Mouse (Mus musculus) forebrain, embryonic 11.5 days (tissue): Measurements from ENCODE around the gene Lrrk1. TPM values are rescaled to one million over a fixed set of nuclear protein-coding genes. Genes with fewer than 3 reads are reported as not detected.
"Not testable (repeated sequence)": the region's sequence is repeated elsewhere in the genome, so short reads cannot be mapped to it uniquely, and the experiment has no call there.

Experiments used
- ATAC-seq: fragments of 200-750 bp; cut with Nextera tagmentation; replicated peaks from 2 replicates; pipeline ENCODE4 v1.8.0; 2017; ENCODE audit warnings: moderate TSS enrichment; ENCODE audit not compliant: low FRiP score
- DNase-seq: peaks from one replicate; pipeline ENCODE4 v3.0.0-alpha.2; 2017; ENCODE audit warnings: low spot score
- H3K27ac ChIP-seq: fragments of 300-500 bp; sonication (generic); 2 replicates; pipeline ENCODE4 v1.5.1; 2014; ENCODE audit warnings: low read depth, low read length
- H3K27me3 ChIP-seq: fragments of 300-500 bp; sonication (generic); 2 replicates; pipeline ENCODE4 v1.6.1; 2014; ENCODE audit warnings: mild to moderate bottlenecking, low read length, mixed read lengths; ENCODE audit not compliant: control insufficient read depth, insufficient read depth
- H3K36me3 ChIP-seq: fragments of 300-500 bp; sonication (generic); 2 replicates; pipeline ENCODE4 v1.6.1; 2014; ENCODE audit warnings: mild to moderate bottlenecking, low read length, moderate library complexity, mixed read lengths; ENCODE audit not compliant: control insufficient read depth, insufficient read depth
- H3K4me1 ChIP-seq: fragments of 300-500 bp; sonication (generic); replicated peaks from 2 replicates; pipeline ENCODE4 v1.6.1; 2014; ENCODE audit warnings: low read length, mixed read lengths; ENCODE audit not compliant: control insufficient read depth, insufficient read depth
- H3K4me2 ChIP-seq: fragments of 300-500 bp; sonication (generic); 2 replicates; pipeline ENCODE4 v1.6.1; 2014; ENCODE audit warnings: low read depth, mild to moderate bottlenecking, low read length, moderate library complexity, mixed read lengths; ENCODE audit not compliant: severe bottlenecking
- H3K4me3 ChIP-seq: fragments of 300-500 bp; sonication (generic); 2 replicates; pipeline ENCODE4 v1.5.1; 2014; ENCODE audit warnings: low read depth, low read length
- H3K9ac ChIP-seq: fragments of 300-500 bp; sonication (generic); 2 replicates; pipeline ENCODE4 v1.6.1; 2014; ENCODE audit warnings: low read length
- H3K9me3 ChIP-seq: fragments of 300-500 bp; sonication (generic); 2 replicates; pipeline ENCODE4 v1.6.1; 2016; ENCODE audit warnings: low read length, mixed read lengths; ENCODE audit not compliant: control insufficient read depth
- WGBS: fragments of 180-500 bp; shearing (Covaris S2); extraction: QIAGEN DNeasy Blood & Tissue Kit; methylation state at CpG from one replicate; pipeline ENCODE4 v1.1.7; 2014; 5-methylcytosine and 5-hydroxymethylcytosine counted together
- polyA plus RNA-seq: library from polyadenylated mRNA; unstranded; fragments of >200 nt; fragmentation: Nextera tagmentation; extraction: Ambion mirVana; gene quantifications from 2 replicates; pipeline ENCODE4 v1.2.1, GENCODE M21; 2014

Lrrk1 gene
- polyA plus RNA-seq, 1 experiment from 2014 or later: 3.3 TPM

DNA sequence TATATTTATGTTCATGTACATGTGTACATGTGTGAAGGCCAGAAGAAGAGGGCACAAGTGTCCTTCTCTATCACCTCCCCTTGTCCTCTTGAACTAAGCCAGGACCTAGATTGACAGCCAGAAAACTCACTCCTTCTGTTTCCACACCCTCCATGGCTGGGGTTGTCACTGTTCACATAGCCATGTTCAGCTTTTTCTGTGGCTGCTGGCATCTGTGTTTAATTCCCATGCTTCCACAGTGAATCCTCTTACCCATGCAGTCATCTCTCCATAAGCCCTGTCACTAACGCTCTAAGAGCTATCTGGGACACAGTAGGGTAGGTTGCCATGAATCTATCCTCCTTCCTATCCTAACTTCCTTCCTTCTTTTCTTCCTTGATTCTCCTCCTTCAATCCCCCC lies 192.3 kb downstream of the Lrrk1 start:
- Histone ChIP-seq H3K9me3 (no peaks in the 10 kb centered on the region), H3K4me3 (no peak overlapping the region), H3K27ac (no peak overlapping the region), H3K27me3 (no peaks in the 10 kb centered on the region), H3K36me3 (no peaks in the 10 kb centered on the region), H3K9ac (no peak overlapping the region), H3K4me1 (no peaks in the 10 kb centered on the region), H3K4me2 (no peak overlapping the region)
- WGBS: 85% methylated on average over 1 of the region's 1 CpGs
- DNase-seq (no peak), ATAC-seq (no peak)

DNA sequence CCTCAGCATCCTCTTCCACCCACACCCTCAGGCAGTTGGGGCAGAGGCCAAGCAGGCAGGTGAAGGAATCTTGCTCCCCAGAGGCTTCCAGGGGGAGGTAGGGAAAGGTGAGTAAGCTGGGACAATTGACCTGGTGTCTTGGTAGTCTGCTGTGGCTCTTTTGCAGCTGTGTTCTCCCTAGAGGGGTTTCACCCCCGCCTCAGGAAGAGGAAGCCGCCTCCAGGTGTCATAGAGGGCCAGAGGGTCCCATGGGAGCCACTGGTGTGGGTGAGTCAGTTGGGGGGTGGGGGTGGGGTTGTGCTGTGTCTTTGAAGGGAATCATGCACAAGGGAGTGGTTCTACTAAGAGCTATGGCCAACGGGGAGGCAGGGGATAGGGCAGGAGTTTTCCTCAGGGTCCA lies 193.6 kb downstream of the Lrrk1 start:
- H3K27me3 ChIP-seq: no peaks in the 10 kb centered on the region
- WGBS: 83% methylated on average over 3 of the region's 3 CpGs
- no peaks in the 10 kb centered on the region for H3K36me3 ChIP-seq
- ATAC-seq (no peak), DNase-seq (no peak)
- H3K4me1 ChIP-seq: no peaks in the 10 kb centered on the region
- H3K4me2 ChIP-seq: no peak overlapping the region
- no peak overlapping the region for H3K4me3 ChIP-seq
- no peak overlapping the region for H3K27ac ChIP-seq
- no peaks in the 10 kb centered on the region for H3K9me3 ChIP-seq
- no peak overlapping the region for H3K9ac ChIP-seq

DNA sequence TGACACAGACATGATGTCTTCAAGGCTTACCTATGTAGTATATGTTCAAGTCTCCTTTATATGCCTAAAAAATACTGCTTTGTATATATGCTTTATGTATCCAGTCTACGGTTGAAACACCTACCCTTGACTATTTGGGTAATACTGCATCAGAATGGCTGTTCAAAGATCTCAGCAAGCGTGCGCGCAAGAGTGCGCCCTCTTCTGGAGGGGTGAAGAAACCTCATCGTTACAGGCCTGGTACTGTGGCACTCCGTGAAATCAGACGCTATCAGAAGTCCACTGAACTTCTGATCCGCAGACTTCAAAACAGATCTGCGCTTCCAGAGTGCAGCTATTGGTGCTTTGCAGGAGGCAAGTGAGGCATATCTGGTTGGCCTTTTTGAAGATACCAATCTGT lies 197.8 kb downstream of the Lrrk1 start:
- not testable (repeated sequence) for H3K9ac ChIP-seq, H3K9me3 ChIP-seq, ATAC-seq, H3K27ac ChIP-seq, H3K27me3 ChIP-seq, H3K36me3 ChIP-seq, H3K4me1 ChIP-seq, H3K4me2 ChIP-seq, H3K4me3 ChIP-seq, DNase-seq
- WGBS: 89% methylated on average over 10 of the region's 10 CpGs

DNA sequence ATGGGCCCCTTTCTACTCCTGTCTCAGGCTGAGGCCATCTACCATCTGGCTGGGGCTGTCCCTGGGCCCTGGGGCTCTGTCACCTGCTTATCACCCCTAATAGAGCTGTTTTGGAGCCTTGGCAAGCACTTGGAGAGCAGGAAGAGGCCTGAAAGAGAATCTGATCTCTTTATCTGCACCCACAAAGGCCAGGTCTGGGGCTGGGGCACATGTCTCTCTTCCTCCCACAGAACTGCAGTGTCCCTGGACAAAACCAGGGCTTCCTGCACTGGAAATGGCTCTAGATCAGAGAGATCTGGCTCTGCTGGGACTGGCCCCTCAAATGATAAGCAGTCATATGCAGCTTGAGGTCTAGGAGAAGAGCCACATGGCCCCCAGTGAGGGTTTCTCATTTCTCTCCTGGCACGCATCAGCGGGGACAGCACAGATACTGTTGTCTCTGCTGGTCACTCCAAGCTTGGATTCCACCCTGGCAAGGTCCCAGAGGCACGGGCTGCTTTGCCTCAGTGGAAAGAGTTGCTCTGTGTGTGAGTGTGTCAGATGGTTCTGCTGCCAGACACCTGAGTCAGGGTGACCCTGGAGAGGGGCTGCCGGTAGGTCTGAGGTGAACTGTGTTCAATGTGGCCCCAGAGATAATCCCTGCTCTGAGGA lies 200.4 kb downstream of the Lrrk1 start:
- Histone ChIP-seq H3K9ac (no peak overlapping the region), H3K4me3 (no peak overlapping the region), H3K27ac (no peak overlapping the region), H3K36me3 (no peaks in the 10 kb centered on the region), H3K9me3 (no peaks in the 10 kb centered on the region), H3K4me2 (no peak overlapping the region), H3K4me1 (no peaks in the 10 kb centered on the region), H3K27me3 (no peaks in the 10 kb centered on the region)
- ATAC-seq: no peak
- DNase-seq: peak; percentile 47
- WGBS: 90% methylated on average over 4 of the region's 4 CpGs

DNA sequence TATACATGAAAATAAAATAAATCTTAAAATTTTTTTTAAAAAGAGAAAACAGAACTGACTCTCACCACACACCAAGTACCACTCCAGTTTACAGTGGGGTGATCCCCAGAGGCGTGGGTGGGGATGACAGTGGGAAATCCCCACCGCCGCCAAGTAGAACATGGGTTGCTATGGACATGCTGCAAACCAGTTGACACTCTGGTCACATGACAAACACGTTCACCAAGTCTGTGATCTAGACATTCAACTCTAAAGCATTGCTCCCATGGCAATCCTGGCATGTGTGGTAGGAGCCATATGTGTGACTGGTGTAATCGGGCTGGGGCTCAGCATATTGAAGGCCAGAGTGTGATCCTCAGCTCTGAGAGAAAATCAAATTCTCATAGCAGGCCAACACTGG lies 202.8 kb downstream of the Lrrk1 start:
- Histone ChIP-seq H3K9me3 (no peaks in the 10 kb centered on the region), H3K27me3 (no peaks in the 10 kb centered on the region), H3K4me1 (no peaks in the 10 kb centered on the region), H3K4me2 (no peak overlapping the region), H3K36me3 (no peaks in the 10 kb centered on the region), H3K4me3 (no peak overlapping the region), H3K9ac (no peak overlapping the region), H3K27ac (no peak overlapping the region)
- no peak for ATAC-seq
- WGBS: 93% methylated on average over 5 of the region's 5 CpGs
- DNase-seq: peak; percentile 24

DNA sequence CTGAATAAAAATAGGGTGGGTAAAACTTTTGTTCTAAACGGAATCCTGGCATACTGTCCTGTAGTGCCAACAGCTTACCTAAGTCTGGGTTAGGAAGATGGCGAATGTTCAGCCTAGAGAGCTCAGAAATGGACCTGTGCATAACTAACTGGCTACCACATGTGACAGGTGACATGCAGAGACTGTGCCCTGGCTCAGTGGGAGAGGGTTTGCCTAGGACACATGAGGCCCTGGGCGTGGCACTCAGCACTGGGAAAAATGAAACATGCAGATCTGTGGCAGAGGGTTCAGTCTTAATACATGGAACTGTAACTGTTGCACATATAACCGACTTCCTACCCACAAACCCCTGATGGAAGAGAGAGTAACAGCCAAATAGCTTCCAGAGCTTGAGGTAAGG lies 204.1 kb downstream of the Lrrk1 start:
- H3K4me3 ChIP-seq: no peak overlapping the region
- H3K9me3 ChIP-seq: no peaks in the 10 kb centered on the region
- H3K36me3 ChIP-seq: no peaks in the 10 kb centered on the region
- no peak overlapping the region for H3K27ac ChIP-seq
- 84% methylated on average over 4 of the region's 4 CpGs for whole genome bisulfite sequencing
- no peaks in the 10 kb centered on the region for H3K4me1 ChIP-seq
- H3K9ac ChIP-seq: no peak overlapping the region
- no peak overlapping the region for H3K4me2 ChIP-seq
- no peak for ATAC-seq
- H3K27me3 ChIP-seq: no peaks in the 10 kb centered on the region
- peak; percentile 14 for DNase-seq

DNA sequence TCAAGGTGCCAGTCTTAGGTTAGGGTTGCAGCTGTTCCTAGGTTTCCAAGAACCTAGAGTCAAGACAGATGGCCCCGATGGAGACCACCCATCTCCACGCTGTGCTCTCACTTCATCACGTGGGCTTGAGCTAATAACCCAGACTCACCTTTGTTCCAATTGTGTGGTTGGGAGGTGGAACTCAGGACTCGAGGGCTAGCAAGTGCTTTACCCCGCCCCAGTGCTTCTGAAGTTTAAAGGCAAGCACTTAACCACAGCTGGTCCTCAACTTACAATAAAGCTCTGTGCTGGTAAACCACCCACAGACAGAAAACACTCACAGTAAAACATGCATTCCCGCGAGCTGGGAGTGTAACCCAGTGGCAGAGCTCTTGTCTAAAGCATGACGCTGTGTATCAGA lies 204.7 kb downstream of the Lrrk1 start:
- no peaks in the 10 kb centered on the region for H3K4me1 ChIP-seq
- no peak overlapping the region for H3K4me2 ChIP-seq
- DNase-seq: peak; percentile 25
- no peaks in the 10 kb centered on the region for H3K9me3 ChIP-seq
- no peaks in the 10 kb centered on the region for H3K27me3 ChIP-seq
- no peak overlapping the region for H3K27ac ChIP-seq
- H3K36me3 ChIP-seq: no peaks in the 10 kb centered on the region
- H3K4me3 ChIP-seq: no peak overlapping the region
- WGBS: 78% methylated on average over 8 of the region's 8 CpGs
- ATAC-seq: no peak
- no peak overlapping the region for H3K9ac ChIP-seq

DNA sequence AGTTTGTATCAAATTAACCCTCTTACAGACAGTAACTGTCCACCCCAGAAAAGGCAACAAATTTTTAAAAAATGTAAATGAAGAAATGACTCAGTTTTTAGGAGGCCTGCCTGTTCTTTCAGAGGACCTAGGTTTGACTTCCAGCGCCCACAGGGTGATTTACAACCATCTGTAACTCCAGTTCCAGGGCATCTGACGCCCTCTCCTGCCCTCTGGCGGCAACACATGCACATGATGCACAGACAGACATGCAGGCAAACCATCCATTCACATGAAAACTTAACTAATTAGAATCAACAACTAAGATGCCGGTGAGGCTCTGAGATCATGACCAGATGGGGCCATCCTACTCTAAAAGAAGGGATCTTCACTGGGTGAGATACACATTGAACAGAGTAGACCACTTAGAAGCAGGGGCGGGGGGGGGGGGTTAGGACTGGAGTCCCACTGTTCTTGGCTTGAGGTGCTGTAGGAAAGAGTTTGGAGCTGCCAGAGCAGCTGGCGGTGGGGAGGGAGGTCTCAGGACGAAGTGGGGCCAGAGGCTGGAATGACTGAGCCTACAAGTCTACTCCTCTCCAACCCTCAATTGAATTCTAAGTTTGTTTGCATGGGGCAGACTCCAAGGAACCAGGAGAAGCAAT lies 206.0 kb downstream of the Lrrk1 start:
- no peaks in the 10 kb centered on the region for H3K4me1 ChIP-seq
- no peak overlapping the region for H3K27ac ChIP-seq
- DNase-seq: peak; percentile 43
- 82% methylated on average over 7 of the region's 7 CpGs for WGBS
- no peak for ATAC-seq
- no peak overlapping the region for H3K4me3 ChIP-seq
- no peak overlapping the region for H3K9ac ChIP-seq
- no peaks in the 10 kb centered on the region for H3K9me3 ChIP-seq
- H3K4me2 ChIP-seq: no peak overlapping the region
- no peaks in the 10 kb centered on the region for H3K36me3 ChIP-seq
- no peaks in the 10 kb centered on the region for H3K27me3 ChIP-seq
